Mouse (Mus musculus): ENCODE data around the gene Wrb. TPM values are rescaled to one million over a fixed set of nuclear protein-coding genes. Genes with fewer than 3 reads are reported as not detected.

The Wrb gene
- total and polyA plus RNA-seq, 3 experiments: 34.5 to 58.8 (median 45.2) TPM

DNA sequence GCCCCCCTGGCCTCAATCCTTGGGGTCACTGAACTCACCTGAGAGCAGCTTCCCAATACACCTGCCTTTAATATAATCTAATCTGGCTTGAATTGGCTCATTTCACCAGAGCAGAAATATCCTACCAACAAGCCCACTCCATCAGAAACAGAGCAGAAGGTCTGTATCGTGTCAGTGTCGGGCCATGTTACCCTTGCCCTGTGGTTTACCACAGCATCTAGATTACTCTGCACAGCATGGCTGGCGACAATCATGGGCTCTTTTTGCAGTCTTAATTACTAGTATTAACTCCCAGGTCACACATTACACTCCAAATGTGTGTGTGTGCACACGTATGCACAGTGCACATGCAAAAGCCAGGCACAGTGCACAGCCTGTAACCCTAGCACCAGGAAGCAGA is 23.6 kb downstream of the Wrb start:
- H3K9me3 ChIP-seq (replicated peaks; ENCODE audit: low read length): no peaks in the 10 kb centered on the region
- dilution Hi-C loops (cut with MboI; ENCODE audit: extremely low pct_ligation_motif_present, extremely low pct_unique_long_range_greater_than_20kb, low sequenced_read_pairs) (no loop called here), in situ Hi-C loops (cut with MboI; ENCODE audit: low pct_ligation_motif_present, low pct_unique_long_range_greater_than_20kb, low sequenced_read_pairs) (no loop called here)
- DNase-seq (ENCODE audit: extremely low read depth): no peak
- no peak overlapping the region for H3K4me3 ChIP-seq (replicated peaks in 1 of 3; ENCODE audit: low read depth in 2 of 3, low read length in 2 of 3, poor library complexity in 1 of 3)
- no peak overlapping the region for H3K27ac ChIP-seq (ENCODE audit: insufficient read depth, low read depth)
- no peaks in the 10 kb centered on the region for H3K27me3 ChIP-seq (replicated peaks)
- no peak overlapping the region for H3K9ac ChIP-seq (ENCODE audit: insufficient read depth, low read depth)
- no peaks in the 10 kb centered on the region for H3K79me2 ChIP-seq (replicated peaks; ENCODE audit: control insufficient read depth, extremely low read depth, insufficient read depth, poor library complexity, severe bottlenecking)
- H3K4me2 ChIP-seq (ENCODE audit: insufficient read depth, low read depth, poor library complexity, severe bottlenecking): no peak overlapping the region
- no peaks in the 10 kb centered on the region for H3K4me1 ChIP-seq (ENCODE audit: control insufficient read depth in 1 of 2, insufficient read depth in 2 of 2)
- TF ChIP-seq MAX (IDR thresholded peaks at IDR 0.05; ENCODE audit: low read length): no peak
- TF ChIP-seq CTCF (conservative IDR thresholded peaks at IDR 0.05 in 1 of 2, IDR thresholded peaks at IDR 0.05 in 1 of 2; ENCODE audit: low read depth in 2 of 2, low read length in 2 of 2): no peak
- TF ChIP-seq MXI1 (IDR thresholded peaks at IDR 0.05; ENCODE audit: low read depth, low read length): no peak
- H3K36me3 ChIP-seq (replicated peaks in 1 of 2; ENCODE audit: control insufficient read depth in 1 of 2, insufficient read depth in 1 of 2, low read length in 1 of 2): peaks cover 0 to 2% of the 10 kb centered on the region in 2 experiments

GRCm38 (mm10) chr16:96173648-96174047 is 28.4 kb downstream of the Wrb start:
- Histone ChIP-seq H3K9me3 (replicated peaks; ENCODE audit: low read length) (peaks cover under 1% of the 10 kb centered on the region), H3K4me1 (ENCODE audit: control insufficient read depth in 1 of 2, insufficient read depth in 2 of 2) (peaks cover 0 to 15% of the 10 kb centered on the region in 2 experiments; a peak in 2 of 4 replicates), H3K9ac (ENCODE audit: insufficient read depth, low read depth) (no peak overlapping the region), H3K4me2 (ENCODE audit: insufficient read depth, low read depth, poor library complexity, severe bottlenecking) (no peak overlapping the region), H3K36me3 (replicated peaks in 1 of 2; ENCODE audit: control insufficient read depth in 1 of 2, insufficient read depth in 1 of 2, low read length in 1 of 2) (no peaks in the 10 kb centered on the region), H3K27ac (ENCODE audit: insufficient read depth, low read depth) (no peak overlapping the region), H3K4me3 (replicated peaks in 1 of 3; ENCODE audit: low read depth in 2 of 3, low read length in 2 of 3, poor library complexity in 1 of 3) (no peak overlapping the region), H3K27me3 (replicated peaks) (no peaks in the 10 kb centered on the region), H3K79me2 (replicated peaks; ENCODE audit: control insufficient read depth, extremely low read depth, insufficient read depth, poor library complexity, severe bottlenecking) (no peaks in the 10 kb centered on the region)
- in situ Hi-C loops (cut with MboI; ENCODE audit: low pct_ligation_motif_present, low pct_unique_long_range_greater_than_20kb, low sequenced_read_pairs): no loop called here
- dilution Hi-C loops (cut with MboI; ENCODE audit: extremely low pct_ligation_motif_present, extremely low pct_unique_long_range_greater_than_20kb, low sequenced_read_pairs): no loop called here
- no peak for TF ChIP-seq NRF1 (IDR thresholded peaks at IDR 0.05; ENCODE audit: low read depth, low read length)
- no peak for TF ChIP-seq ZC3H11A (IDR thresholded peaks at IDR 0.05; ENCODE audit: low read depth, low read length)
- no peak for TF ChIP-seq ZKSCAN1 (IDR thresholded peaks at IDR 0.05; ENCODE audit: borderline replicate concordance, low read depth, low read length)
- TF ChIP-seq TBP (conservative IDR thresholded peaks at IDR 0.05; ENCODE audit: low read depth, low read length): no peak
- DNase-seq (ENCODE audit: extremely low read depth): no peak

DNA sequence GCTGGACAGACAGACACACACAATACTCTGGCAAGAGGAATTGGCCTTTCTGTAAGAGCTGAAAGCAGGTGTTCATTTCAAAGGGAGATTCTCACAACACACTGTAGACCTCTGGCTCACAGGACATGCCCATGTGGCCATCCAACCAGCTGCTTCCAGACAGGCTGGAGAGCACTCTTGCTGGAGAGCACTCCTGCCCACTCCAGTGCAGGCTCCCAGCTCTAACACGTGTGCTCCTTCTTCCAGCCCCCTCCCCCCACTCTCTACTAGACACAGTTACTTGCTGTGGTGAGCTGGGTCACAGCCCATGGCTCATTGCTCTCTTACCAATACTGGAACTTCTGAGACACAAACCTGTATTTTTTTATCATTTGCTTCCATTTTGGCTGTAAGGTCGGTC is 30.2 kb downstream of the Wrb start:
- Histone ChIP-seq H3K79me2 (replicated peaks; ENCODE audit: control insufficient read depth, extremely low read depth, insufficient read depth, poor library complexity, severe bottlenecking) (no peaks in the 10 kb centered on the region), H3K4me2 (ENCODE audit: insufficient read depth, low read depth, poor library complexity, severe bottlenecking) (no peak overlapping the region)
- dilution Hi-C loops (cut with MboI; ENCODE audit: extremely low pct_ligation_motif_present, extremely low pct_unique_long_range_greater_than_20kb, low sequenced_read_pairs): no loop called here

More for the DNA sequence above, 30.2 kb downstream of the Wrb start:
- H3K4me1 ChIP-seq (ENCODE audit: control insufficient read depth in 1 of 2, insufficient read depth in 2 of 2): peaks cover 0 to 15% of the 10 kb centered on the region in 2 experiments; a peak in 2 of 4 replicates
- H3K9ac ChIP-seq (ENCODE audit: insufficient read depth, low read depth): no peak overlapping the region
- TF ChIP-seq MXI1 (IDR thresholded peaks at IDR 0.05; ENCODE audit: low read depth, low read length) (no peak), MAX (IDR thresholded peaks at IDR 0.05; ENCODE audit: low read length) (0 out of 2 replicates have a peak, but pooled peaks have one; percentile 10)
- H3K9me3 ChIP-seq (replicated peaks; ENCODE audit: low read length): peaks cover 8% of the 10 kb centered on the region
- peak; percentile 19 for DNase-seq (ENCODE audit: extremely low read depth)
- in situ Hi-C loops (cut with MboI; ENCODE audit: low pct_ligation_motif_present, low pct_unique_long_range_greater_than_20kb, low sequenced_read_pairs): no loop called here
- H3K27ac ChIP-seq (ENCODE audit: insufficient read depth, low read depth): no peak overlapping the region
- H3K36me3 ChIP-seq (replicated peaks in 1 of 2; ENCODE audit: control insufficient read depth in 1 of 2, insufficient read depth in 1 of 2, low read length in 1 of 2): no peaks in the 10 kb centered on the region
- no peaks in the 10 kb centered on the region for H3K27me3 ChIP-seq (replicated peaks)
- H3K4me3 ChIP-seq (replicated peaks in 1 of 3; ENCODE audit: low read depth in 2 of 3, low read length in 2 of 3, poor library complexity in 1 of 3): no peak overlapping the region
